Mouse (Mus musculus): ENCODE results near the gene Enho. TPM values are rescaled to one million over a fixed set of nuclear protein-coding genes. Genes with fewer than 3 reads are reported as not detected.
A peak's percentile ranks its signal among the peaks of the same experiment; 100 is the strongest.
"Not testable (repeated sequence)": the region's sequence is repeated elsewhere in the genome, so short reads cannot be mapped to it uniquely, and the experiment has no call there.

The Enho gene
- polyA plus RNA-seq (2015; fragmentation: Nextera tagmentation; extraction: Ambion mirVana): 81.6 and 92.1 TPM in 2 replicates

DNA sequence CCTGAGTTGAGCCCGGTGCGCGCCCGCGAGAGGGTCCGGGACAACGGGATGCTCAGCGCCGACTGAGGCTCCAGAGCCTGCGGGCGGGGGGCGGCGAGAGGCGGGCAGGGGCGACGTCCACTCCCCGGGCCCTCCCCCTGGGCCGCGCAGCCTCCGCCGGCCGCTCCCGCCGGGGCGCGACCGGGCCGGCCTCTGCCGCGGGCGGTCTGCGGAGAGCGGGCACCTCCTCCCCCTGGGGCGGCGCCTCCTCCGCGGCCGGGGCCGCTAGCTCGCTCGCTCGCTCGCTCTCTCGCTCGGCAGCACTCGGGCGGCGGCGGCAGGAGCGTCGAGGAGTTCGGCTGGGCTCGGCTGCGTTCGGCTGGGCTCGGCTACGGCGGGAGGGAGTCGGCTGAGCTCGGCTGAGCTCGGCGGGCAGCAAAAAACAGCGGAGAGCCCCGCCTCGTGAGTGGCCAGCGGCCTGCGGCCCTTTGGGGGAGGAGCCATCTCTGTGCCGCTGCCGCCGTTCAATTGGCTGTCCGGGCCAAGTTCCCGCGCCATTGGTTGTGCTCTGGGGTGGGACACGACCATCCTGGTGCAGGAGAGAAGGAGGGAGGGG is at the start of gene Enho:
Gene Enho (minus strand): TSS at position 412 of the 595 bp plus-strand sequence.
- no peaks in the 10 kb centered on the region for H3K9me3 ChIP-seq
- H3K36me3 ChIP-seq: peaks cover 10% of the 10 kb centered on the region
- H3K27ac ChIP-seq: peak within 1 kb of the TSS; percentile 93
- WGBS: 0% methylated on average over 53 of the region's 74 CpGs
- peaks cover 52% of the 10 kb centered on the region for H3K4me1 ChIP-seq (replicated peaks)
- peak within 1 kb of the TSS; percentile 71 for H3K4me2 ChIP-seq (replicated peaks)
- H3K27me3 ChIP-seq: peaks cover 9% of the 10 kb centered on the region; the same call in 1 of the 2 replicates
- H3K4me3 ChIP-seq (replicated peaks): peak within 1 kb of the TSS; percentile 74
- H3K9ac ChIP-seq (replicated peaks): peak within 1 kb of the TSS; percentile 92
- ATAC-seq: peak; percentile 93

DNA sequence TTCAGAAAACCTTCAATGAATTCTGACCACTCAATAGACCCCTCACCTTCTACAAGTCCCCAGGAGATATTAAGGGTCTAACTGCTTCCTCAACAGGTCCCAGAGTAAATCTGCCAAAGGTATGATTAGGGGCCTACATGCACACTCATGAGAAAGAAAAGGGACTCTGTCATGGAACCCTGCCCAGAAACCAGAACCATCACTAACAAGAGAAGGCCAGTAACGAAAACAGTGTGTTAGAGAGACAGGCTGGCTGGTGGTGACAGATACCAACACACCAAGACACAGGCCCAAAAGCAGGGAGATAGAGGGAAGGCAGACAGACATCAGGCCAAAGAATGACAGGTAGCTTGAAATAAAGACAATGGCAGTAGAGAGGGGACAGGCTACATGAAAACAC is 48.4 kb upstream of the Enho start:
- H3K4me3 ChIP-seq (replicated peaks); ATAC-seq; H3K9ac ChIP-seq (replicated peaks); H3K4me2 ChIP-seq (replicated peaks); H3K36me3 ChIP-seq; H3K27me3 ChIP-seq; H3K9me3 ChIP-seq: not testable (repeated sequence)
- Histone ChIP-seq H3K27ac (peak overlapping the region; percentile 30; the same call in 1 of the 2 replicates), H3K4me1 (replicated peaks) (peaks cover 31% of the 10 kb centered on the region)
- WGBS: 46% methylated on average over 1 of the region's 1 CpGs

DNA sequence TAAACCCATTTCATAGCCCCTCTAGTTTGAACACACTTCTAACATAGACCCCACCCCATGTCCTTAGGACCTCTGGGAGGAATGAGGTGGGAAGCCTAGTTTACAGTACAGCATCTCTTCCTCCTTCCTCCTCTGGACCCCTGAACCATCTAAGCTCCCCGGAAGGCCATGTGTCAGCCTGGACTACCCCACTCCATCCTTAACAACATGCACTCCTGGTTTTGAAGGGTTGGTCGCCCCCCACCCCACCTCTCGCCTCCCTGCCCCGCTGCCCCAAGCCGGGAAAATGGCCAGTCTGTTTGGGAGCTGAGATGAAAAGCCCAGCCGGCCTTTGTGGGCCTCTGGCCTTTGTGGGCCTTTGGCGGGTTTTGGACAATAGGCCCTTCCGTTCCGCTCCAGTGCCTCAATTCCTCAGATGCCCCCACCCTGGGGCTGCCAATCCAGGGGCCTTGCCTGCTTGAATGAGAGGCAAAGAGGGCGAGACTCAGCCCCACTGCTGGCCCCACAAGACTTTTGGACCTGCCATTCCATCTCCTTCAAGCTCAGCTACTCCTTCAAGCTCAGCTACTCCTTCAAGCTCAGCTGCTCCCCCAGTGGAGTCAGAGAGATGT is 45.9 kb upstream of the Enho start:
- Histone ChIP-seq H3K27ac (peak overlapping the region; percentile 60), H3K4me1 (replicated peaks) (peaks cover 42% of the 10 kb centered on the region)
- H3K4me3 ChIP-seq (replicated peaks); H3K9me3 ChIP-seq; H3K9ac ChIP-seq (replicated peaks); H3K36me3 ChIP-seq; H3K27me3 ChIP-seq; H3K4me2 ChIP-seq (replicated peaks): not testable (repeated sequence)
- peak; percentile 27 for ATAC-seq
- 6% methylated on average over 10 of the region's 10 CpGs for WGBS

DNA sequence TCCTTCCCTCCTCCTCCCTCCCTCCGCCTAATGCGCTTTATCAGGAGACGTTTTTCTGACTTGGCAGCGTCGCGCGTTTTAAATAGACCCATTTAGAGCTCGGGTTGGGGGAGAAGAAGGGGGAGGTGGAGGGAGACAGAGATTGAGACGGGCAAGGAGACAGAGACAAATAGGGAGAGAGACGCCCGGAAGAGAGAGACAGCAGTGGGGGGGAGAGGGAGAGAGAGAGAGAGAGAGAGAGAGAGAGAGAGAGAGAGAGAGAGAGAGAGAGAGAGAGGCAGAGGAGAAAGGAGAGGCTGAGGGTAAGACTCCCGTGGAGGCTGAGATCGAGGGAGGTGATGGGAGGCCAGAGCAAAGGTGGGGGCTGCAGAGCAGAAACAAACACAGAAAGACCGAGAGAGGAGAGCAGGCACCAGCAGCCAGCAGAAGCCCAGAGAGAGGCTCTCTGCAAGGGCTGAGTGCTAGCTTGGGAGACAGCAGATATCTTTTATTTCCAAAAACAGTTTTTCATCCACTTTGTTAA is 44.9 kb upstream of the Enho start:
- H3K27me3 ChIP-seq; H3K36me3 ChIP-seq; H3K9me3 ChIP-seq; H3K4me3 ChIP-seq (replicated peaks); H3K9ac ChIP-seq (replicated peaks); ATAC-seq: not testable (repeated sequence)
- WGBS: under 1% methylated on average over 12 of the region's 14 CpGs
- Histone ChIP-seq H3K27ac (peak overlapping the region; percentile 86; the same call in 1 of the 2 replicates), H3K4me2 (replicated peaks) (peak overlapping the region; percentile 45; the same call in 1 of the 2 replicates), H3K4me1 (replicated peaks) (peaks cover 52% of the 10 kb centered on the region)

DNA sequence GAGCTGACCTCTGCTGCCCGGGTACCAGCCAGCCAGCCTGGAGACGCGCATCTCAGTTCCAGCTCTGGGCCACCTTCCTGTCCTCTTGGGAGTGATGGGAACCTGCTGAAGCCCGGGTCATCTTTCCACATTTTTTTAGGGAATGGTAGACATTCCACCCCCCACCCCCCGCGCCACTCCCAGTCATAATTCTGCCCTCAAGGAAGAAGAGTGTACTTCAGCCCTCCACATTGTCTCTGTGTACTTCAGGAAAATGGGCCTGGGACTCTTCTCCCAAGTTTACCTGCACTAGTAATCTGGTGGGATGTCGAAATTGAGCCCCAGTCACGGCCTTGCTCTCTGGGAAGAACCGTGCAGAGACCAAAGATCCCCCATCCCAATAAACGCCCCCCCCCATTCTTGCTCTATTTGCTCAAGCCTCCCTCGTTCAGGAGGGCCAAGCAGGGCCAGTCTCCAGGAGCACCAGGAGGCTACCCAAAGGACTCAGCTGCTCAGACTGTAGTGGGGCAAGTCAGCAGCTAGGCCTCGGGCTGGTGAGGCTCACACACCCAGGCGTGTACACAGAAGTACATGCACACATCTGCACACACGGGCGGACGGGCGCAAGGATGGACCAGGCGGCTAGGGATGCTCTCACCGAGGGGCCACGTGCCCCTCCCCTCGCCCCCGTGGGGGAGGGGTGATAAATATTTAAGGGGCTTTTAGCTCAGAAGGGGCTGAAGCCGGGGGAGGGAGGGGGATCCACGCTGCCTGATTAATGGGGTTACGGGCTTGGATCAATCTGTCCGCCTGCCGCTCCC is 44.2 kb upstream of the Enho start:
- Histone ChIP-seq H3K9ac (replicated peaks) (0 out of 2 replicates have a peak overlapping the region, but pooled peaks have one; percentile 19), H3K4me1 (replicated peaks) (peaks cover 58% of the 10 kb centered on the region), H3K4me2 (replicated peaks) (peak overlapping the region; percentile 45), H3K27ac (peak overlapping the region; percentile 86), H3K4me3 (replicated peaks) (peak overlapping the region; percentile 13; the same call in 1 of the 2 replicates)
- H3K27me3 ChIP-seq, H3K9me3 ChIP-seq, H3K36me3 ChIP-seq: not testable (repeated sequence)
- WGBS: under 1% methylated on average over 25 of the region's 27 CpGs
- peak; percentile 67 for ATAC-seq

DNA sequence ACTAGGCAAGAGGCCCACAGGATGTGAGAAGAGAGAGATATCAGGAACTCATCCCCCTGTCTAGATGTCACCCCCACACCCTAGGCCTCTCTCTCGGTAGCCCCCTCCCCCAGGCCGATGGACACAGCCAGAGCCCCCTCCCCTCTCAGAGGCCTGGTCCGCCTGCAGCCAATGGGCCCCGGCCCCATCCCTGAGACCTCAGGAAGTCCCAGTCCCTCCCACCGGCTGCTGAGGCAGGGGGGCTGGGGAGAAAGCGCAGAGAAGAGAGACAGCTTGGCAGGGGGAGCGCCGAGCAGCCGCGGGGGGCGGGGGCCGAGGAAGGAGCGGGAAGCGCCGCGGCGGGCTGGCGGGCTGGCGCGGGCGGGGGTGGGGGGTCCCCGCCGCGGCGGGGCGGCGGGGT is 43.2 kb upstream of the Enho start:
- Histone ChIP-seq H3K27ac (peak overlapping the region; percentile 74), H3K4me1 (replicated peaks) (peaks cover 59% of the 10 kb centered on the region), H3K4me2 (replicated peaks) (peak overlapping the region; percentile 47), H3K4me3 (replicated peaks) (peak overlapping the region; percentile 24)
- not testable (repeated sequence) for H3K27me3 ChIP-seq; H3K9me3 ChIP-seq; H3K36me3 ChIP-seq; H3K9ac ChIP-seq (replicated peaks)
- no CpG with 5 or more reads among the region's 27 CpGs for WGBS
- peak; percentile 28; the same call in 1 of the 2 replicates for ATAC-seq

DNA sequence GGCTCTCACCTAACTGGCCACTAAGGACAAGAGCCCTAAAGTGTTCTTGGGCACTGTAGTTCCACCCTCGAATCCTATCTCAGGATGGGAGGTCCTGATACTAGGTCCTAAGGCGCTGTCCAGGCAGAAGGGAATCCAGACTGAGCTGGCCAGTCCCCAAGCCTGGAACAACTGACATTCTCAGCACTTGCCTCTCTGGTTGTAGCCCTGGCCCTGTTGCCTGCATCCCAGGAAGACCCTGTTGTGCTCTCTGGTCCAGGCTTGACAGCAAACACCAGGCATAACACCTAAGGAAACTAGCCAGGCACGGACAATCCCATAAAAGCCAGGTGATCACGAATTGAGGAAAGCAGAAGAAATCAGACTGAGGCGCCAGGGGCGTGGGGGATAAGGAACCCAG is 42.7 kb upstream of the Enho start:
- H3K9ac ChIP-seq (replicated peaks): peak overlapping the region; percentile 52
- WGBS: 17% methylated on average over 6 of the region's 6 CpGs
- no peaks in the 10 kb centered on the region; the same call in 1 of the 2 replicates for H3K36me3 ChIP-seq
- peaks cover 64% of the 10 kb centered on the region for H3K4me1 ChIP-seq (replicated peaks)
- H3K9me3 ChIP-seq: no peaks in the 10 kb centered on the region
- H3K27me3 ChIP-seq: no peaks in the 10 kb centered on the region
- peak overlapping the region; percentile 24 for H3K4me3 ChIP-seq (replicated peaks)
- H3K4me2 ChIP-seq (replicated peaks): peak overlapping the region; percentile 47
- no peak for ATAC-seq
- peak overlapping the region; percentile 76 for H3K27ac ChIP-seq

DNA sequence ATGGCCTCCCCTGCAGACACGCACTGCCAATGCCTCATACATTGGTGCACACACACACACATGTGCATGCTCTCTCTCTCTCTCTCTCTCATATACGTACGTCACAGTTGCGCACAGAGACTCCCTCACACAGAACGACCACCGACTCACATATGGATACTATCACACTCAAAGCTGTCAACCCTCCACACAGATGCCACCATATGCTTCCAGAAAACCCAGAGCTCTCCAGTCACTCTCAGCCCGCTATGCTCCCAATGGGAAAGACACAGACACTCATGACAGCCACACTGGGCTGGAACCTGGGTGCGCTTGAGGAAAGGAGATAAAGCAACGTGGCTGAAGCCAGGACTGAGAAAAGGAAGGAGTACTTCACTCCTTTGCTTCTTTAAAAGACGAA is 41.8 kb upstream of the Enho start:
- no peaks in the 10 kb centered on the region for H3K27me3 ChIP-seq
- H3K9ac ChIP-seq (replicated peaks): no peak overlapping the region; the same call in 1 of the 2 replicates
- H3K4me3 ChIP-seq (replicated peaks): no peak overlapping the region
- peaks cover 73% of the 10 kb centered on the region for H3K4me1 ChIP-seq (replicated peaks)
- peak overlapping the region; percentile 47; the same call in 1 of the 2 replicates for H3K4me2 ChIP-seq (replicated peaks)
- peak overlapping the region; percentile 67; the same call in 1 of the 2 replicates for H3K27ac ChIP-seq
- H3K36me3 ChIP-seq: no peaks in the 10 kb centered on the region; the same call in 1 of the 2 replicates
- no peak for ATAC-seq
- no peaks in the 10 kb centered on the region for H3K9me3 ChIP-seq
- 69% methylated on average over 10 of the region's 10 CpGs for WGBS

DNA sequence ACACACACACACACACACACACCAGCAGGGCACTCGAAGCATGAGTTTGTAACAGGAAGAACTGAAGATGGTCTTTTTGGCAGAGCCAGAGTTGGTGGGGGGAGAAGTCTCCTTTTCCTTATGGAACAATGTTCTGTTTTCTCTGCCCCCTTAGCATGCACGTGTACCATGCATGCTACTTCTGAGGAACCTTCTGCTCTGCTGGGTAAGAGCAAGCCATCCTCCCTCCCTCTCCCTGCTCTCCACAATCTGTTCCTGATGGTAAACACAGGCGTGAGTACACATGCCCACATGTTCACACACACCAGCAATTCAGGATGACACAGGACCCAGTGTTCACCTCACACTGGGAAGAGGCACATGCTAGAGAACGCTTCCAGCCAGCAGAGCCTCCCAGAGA is 41.1 kb upstream of the Enho start:
- Histone ChIP-seq H3K4me3 (replicated peaks) (no peak overlapping the region), H3K36me3 (no peaks in the 10 kb centered on the region; the same call in 1 of the 2 replicates), H3K27ac (no peak overlapping the region), H3K9ac (replicated peaks) (no peak overlapping the region), H3K27me3 (no peaks in the 10 kb centered on the region), H3K4me1 (replicated peaks) (peaks cover 77% of the 10 kb centered on the region), H3K4me2 (replicated peaks) (no peak overlapping the region), H3K9me3 (no peaks in the 10 kb centered on the region)
- WGBS: 64% methylated on average over 4 of the region's 4 CpGs
- ATAC-seq: no peak

DNA sequence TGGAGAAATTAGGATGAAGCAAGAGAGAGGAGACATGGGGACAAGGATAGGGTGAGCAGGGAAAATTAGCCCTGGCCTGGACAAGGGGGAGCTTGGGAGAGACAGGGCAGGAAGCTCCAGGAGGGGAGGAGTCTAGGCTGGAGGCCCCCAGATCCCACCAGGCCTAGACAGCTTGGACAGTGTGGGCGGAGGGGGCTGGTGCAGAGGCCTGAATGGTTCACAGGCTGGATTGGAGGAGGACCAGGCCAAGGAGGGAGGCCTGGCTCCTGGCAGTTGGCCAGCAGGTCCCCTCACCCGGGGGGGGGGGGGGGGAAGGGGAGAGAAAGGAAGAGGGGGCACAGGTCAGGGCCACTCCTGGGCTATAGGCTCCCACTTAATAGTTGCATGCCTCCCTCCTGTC is 39.2 kb upstream of the Enho start:
- peaks cover 87% of the 10 kb centered on the region for H3K4me1 ChIP-seq (replicated peaks)
- 0 out of 2 replicates have a peak, but pooled peaks have one; percentile 17 for ATAC-seq

DNA sequence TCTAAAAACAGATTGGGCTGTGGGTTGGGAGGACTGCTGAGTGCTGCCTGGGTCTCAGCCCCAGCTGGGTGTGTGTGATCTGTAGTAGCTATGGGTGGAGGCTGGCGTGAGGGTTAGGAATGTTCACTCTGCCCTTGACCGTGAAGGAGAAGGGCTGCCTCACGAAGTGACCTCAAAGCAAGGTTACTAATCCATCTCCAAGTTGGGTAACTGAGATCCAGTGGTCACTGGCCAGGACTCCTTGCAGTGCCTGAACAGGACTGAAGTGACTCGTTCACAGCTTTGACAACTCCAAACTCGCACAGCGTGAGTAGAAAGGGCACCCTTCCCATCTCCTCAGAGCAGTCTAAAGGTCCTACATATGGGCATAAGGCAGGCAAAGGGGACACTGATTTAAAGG is 38.7 kb upstream of the Enho start:
- no peak for ATAC-seq
- no peaks in the 10 kb centered on the region for H3K27me3 ChIP-seq
- H3K9ac ChIP-seq (replicated peaks): peak overlapping the region; percentile 44; the same call in 1 of the 2 replicates
- H3K9me3 ChIP-seq: no peaks in the 10 kb centered on the region
- no peaks in the 10 kb centered on the region; the same call in 1 of the 2 replicates for H3K36me3 ChIP-seq
- no peak overlapping the region for H3K4me3 ChIP-seq (replicated peaks)
- H3K4me2 ChIP-seq (replicated peaks): no peak overlapping the region
- H3K4me1 ChIP-seq (replicated peaks): peaks cover 87% of the 10 kb centered on the region
- peak overlapping the region; percentile 51; the same call in 1 of the 2 replicates for H3K27ac ChIP-seq
- 70% methylated on average over 6 of the region's 6 CpGs for WGBS

More for the DNA sequence above, 39.2 kb upstream of the Enho start:
- Histone ChIP-seq H3K36me3 (no peaks in the 10 kb centered on the region; the same call in 1 of the 2 replicates), H3K4me3 (replicated peaks) (no peak overlapping the region), H3K27me3 (no peaks in the 10 kb centered on the region), H3K9ac (replicated peaks) (peak overlapping the region; percentile 44), H3K4me2 (replicated peaks) (no peak overlapping the region), H3K9me3 (no peaks in the 10 kb centered on the region), H3K27ac (peak overlapping the region; percentile 51; the same call in 1 of the 2 replicates)
- WGBS: 18% methylated on average over 1 of the region's 2 CpGs
